Mouse (Mus musculus) ES-CJ7 (cell line): ENCODE data around the gene 2310033P09Rik.

Experiments used
- DNase-seq: peaks from one replicate; pipeline ENCODE4 v3.0.0; 2011; ENCODE audit warnings: low read depth, low spot score

2310033P09Rik gene

DNA sequence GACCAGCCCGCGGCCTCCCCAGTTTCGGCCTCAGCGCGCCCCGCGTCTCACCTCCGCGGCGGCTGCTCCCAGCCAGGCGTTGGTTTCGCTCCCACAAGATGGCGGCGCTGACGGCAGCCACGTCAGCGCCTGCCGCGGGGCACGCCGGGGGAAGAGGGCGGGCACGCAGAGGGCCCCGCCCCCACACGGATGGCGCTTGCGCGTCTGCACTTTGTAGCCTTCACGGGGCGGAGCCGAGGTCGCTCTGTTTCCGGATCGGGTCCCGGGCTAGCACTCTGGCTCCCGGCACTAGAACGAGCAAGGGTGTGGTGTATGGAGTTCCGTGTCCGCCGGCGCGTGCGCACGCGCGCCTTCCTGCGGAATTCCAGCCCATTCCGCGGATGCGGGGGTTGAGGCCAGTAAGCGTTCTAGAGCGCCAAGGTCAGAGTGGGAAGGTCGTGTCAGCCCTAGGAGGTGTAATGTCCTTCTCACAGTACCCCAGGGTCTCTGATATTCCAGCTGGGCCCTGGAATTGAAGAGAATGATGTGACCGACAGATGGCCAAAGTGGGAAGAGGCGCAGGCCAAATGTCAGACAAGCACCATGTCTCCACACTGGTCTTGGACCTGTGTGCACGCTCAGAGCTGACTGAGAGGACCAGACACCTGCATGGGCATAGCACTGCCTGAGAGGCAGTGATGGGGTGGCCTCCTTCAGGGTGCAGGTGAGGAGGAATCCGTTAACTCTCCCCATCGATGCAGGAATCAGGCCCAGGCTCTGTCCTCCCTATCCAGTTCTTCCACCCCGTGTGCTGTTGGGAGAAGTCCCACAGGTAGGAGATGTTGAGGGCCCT, 20.2 kb downstream of the 2310033P09Rik start, which contains the start of gene Arf1:
Gene Arf1 (minus strand): TSS at position 149 of the 832 bp plus-strand sequence.
- peak; percentile 99 for DNase-seq

DNA sequence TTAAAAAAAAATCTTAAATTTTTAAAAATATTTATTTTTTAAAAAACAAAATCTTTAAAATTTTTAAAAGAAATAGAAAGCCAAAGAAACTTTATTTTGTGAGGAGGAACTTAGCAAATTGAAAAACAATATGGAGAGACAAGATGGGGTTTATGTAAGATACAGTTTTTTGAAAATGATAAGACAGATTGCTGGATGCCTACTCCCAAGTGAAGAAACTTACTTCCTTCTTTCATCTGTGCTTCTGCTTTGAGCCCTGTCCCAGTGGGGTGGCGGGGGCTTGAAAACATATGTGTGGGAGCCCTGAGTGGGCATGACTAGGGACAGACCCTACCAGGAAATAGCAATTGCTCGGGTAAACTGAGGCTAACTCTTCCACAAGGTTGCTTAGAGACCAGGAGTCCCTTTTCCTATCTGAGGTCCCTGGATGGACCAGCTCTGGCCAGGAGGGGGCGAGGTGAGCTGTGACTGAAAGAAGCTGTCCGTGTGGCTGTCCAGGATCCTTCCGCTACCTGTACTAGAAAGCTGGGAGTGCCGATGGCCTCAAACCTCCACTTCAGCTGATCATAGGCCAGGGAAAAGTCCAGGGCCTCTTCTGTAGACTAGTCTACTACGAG, 22.1 kb downstream of the 2310033P09Rik start:
- peak; percentile 80 for DNase-seq

- DNase-seq, result peak; percentile 59
Measured at GRCm38 (mm10) chr11:59232797-59233196, 24.7 kb downstream of the 2310033P09Rik start.

DNA sequence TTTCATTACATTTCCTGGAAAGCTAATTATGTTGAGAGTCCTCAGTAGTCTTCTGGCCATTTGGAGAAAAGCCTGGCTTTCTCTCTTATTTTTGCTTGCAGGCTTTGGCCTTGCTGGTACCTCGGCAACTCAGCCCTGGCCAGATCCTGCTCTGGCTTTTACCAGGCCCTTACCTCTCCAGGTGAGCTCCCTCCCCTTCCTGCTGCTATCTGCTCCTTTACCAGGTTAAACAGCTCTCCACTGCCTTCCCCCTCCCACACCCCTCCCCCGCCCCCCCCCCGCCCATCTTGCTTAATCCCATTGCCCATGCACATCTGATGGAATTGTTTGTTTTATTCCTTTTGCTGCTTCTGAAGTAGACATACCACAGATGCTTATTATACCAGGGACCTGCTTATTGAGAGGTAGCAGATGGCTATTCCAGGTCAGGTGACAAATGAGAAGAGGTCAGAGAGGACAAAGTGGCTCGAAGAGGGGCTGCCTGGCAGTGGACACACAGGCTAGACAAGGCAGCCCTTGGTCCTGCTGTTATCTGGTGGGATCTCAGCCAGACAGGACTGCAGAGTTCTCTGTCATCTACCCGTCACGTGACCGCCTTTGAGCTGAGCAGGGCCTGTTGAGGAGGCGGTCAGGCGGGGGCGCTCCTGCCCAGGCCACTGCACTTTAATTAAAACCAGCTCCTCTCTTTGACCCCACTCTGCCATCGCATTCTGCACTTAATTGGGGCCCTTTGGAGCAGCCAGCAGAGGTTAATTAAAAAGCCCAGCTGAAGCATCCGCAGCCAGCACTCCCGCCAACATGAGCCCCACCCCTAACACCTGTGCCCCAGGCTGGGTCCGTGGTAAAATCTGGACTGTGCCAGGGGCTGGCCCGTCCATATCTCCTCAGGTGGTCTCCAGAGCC, 30.7 kb downstream of the 2310033P09Rik start:
- DNase-seq, result peak; percentile 49

GRCm38 (mm10) chr11:59239428-59239785, 31.3 kb downstream of the 2310033P09Rik start:
- DNase-seq, result no peak

DNA sequence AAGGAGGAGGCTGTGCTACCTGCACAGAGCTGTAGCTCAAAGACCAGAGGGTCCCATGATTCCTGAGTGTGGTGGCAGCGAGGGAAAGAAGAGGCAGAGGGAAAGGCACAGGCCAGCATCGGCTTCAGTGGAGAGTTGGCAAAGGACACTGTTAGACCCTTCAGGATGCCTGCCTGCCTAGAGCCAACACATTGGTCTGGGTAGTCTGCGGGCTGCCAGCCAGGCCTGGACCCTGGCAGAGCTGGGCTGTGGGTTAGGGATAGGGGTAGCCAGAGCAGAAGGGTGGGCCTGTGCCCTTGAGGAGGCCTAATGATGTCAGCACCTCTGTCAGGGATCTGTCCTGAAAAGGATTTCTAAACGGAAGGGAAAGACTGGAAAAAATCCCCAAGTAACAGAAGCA, 31.7 kb downstream of the 2310033P09Rik start:
- no peak for DNase-seq

DNA sequence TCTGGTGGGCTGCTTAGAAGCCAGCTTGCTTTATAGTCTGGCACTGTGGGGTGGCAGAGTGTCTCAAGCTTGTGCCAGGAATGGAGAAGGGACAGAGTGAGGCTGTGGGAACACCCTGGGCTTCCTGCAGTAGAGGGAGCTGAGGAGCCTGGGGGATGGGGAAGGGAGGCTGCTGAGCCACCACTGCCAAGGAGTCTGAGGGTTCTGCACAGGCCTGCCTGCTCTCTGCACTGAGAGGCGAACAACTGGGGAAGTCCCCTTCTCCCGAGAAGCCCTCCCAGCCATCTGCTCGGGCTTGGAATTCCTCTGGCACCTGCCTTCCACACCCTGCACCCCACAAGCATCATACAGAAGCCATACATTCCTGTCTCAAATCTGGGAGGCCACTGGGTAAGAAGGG, 33.7 kb downstream of the 2310033P09Rik start:
- no peak for DNase-seq

GRCm38 (mm10) chr11:59243856-59244255, 35.7 kb downstream of the 2310033P09Rik start:
- peak; percentile 62 for DNase-seq

- DNase-seq, result no peak
Measured at GRCm38 (mm10) chr11:59248101-59248500, 40.0 kb downstream of the 2310033P09Rik start.

DNA sequence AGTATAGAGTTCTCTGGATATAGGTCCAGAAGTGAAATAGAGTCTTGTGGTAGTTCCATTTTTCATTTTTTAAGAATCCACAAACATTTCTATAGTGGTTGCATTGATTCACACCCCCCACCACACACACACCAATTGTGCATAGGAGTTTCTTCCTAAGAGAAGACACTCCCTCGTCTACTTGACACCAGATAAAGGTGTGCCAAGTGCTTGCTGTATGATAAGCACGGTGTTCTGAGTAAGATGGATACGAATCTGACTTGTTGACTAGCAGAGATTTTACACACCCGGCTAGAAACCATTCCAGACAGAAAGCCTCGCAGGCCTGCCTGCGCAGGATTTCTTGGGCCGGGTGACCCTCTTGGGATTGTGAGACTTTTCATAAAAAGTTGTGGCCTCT, 51.5 kb downstream of the 2310033P09Rik start:
- no peak for DNase-seq
